Mouse (Mus musculus): ENCODE data around the gene Ildr1. TPM values are rescaled to one million over a fixed set of nuclear protein-coding genes. Genes with fewer than 3 reads are reported as not detected.

Gene Ildr1
- total and polyA plus RNA-seq, 2 experiments from 2014 or later, result 4.4 TPM; not detected in 1

- 71% methylated on average over 3 of the region's 3 CpGs for WGBS
- Histone ChIP-seq H3K9me3 (replicated peaks; ENCODE audit: control insufficient read depth, low read length) (no peaks in the 10 kb centered on the region), H3K4me1 (ENCODE audit: control insufficient read depth, insufficient read depth) (no peaks in the 10 kb centered on the region), H3K27me3 (ENCODE audit: control insufficient read depth, insufficient read depth, low read length) (no peaks in the 10 kb centered on the region), H3K4me3 (ENCODE audit: low read depth, low read length) (no peak overlapping the region), H3K4me2 (ENCODE audit: low read depth, low read length) (no peak overlapping the region), H3K9ac (replicated peaks; ENCODE audit: low read depth, low read length) (no peak overlapping the region), H3K36me3 (replicated peaks; ENCODE audit: control insufficient read depth, insufficient read depth, low read length) (no peaks in the 10 kb centered on the region), H3K27ac (ENCODE audit: low read depth) (no peak overlapping the region)
- DNase-seq (ENCODE audit: low spot score) (no peak), ATAC-seq (ENCODE audit: insufficient read depth, low read depth) (no peak)
- TF ChIP-seq EP300 (IDR thresholded peaks at IDR 0.05; ENCODE audit: low read depth) (no peak), CTCF (IDR thresholded peaks at IDR 0.05; ENCODE audit: low read depth) (no peak)
These were observed 23.2 kb upstream of the Ildr1 start for GRCm38 (mm10) chr16:36670590-36670989.

DNA sequence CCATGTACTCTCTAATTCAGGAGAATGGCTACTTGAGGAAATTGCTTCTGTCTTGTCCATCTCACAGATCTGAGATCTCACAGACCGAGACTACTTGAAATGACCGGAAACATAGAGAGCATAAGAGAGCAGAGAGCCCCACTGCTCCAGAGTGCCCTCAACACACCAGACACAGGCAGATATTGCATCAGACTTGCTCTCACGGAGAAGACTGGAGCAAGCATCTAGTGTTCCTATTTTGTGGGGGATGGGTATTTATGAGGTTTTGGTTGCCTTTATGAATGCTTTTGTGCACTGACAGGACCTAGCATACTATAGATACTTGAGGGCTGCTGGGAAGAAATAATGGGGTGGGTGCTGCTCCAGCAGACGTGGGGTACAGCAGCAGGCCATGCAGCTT is 20.6 kb upstream of the Ildr1 start:
- no peaks in the 10 kb centered on the region for H3K36me3 ChIP-seq (replicated peaks; ENCODE audit: control insufficient read depth, insufficient read depth, low read length)
- H3K9ac ChIP-seq (replicated peaks; ENCODE audit: low read depth, low read length), result no peak overlapping the region
- no peak for DNase-seq (ENCODE audit: low spot score)
- no peak overlapping the region for H3K4me3 ChIP-seq (ENCODE audit: low read depth, low read length)
- no peak overlapping the region for H3K27ac ChIP-seq (ENCODE audit: low read depth)
- 67% methylated on average over 4 of the region's 4 CpGs for WGBS
- H3K27me3 ChIP-seq (ENCODE audit: control insufficient read depth, insufficient read depth, low read length), result no peaks in the 10 kb centered on the region
- H3K4me2 ChIP-seq (ENCODE audit: low read depth, low read length), result no peak overlapping the region
- TF ChIP-seq EP300 (IDR thresholded peaks at IDR 0.05; ENCODE audit: low read depth), result no peak
- TF ChIP-seq CTCF (IDR thresholded peaks at IDR 0.05; ENCODE audit: low read depth), result no peak
- H3K4me1 ChIP-seq (ENCODE audit: control insufficient read depth, insufficient read depth), result no peaks in the 10 kb centered on the region
- no peaks in the 10 kb centered on the region for H3K9me3 ChIP-seq (replicated peaks; ENCODE audit: control insufficient read depth, low read length)
- no peak for ATAC-seq (ENCODE audit: insufficient read depth, low read depth)

DNA sequence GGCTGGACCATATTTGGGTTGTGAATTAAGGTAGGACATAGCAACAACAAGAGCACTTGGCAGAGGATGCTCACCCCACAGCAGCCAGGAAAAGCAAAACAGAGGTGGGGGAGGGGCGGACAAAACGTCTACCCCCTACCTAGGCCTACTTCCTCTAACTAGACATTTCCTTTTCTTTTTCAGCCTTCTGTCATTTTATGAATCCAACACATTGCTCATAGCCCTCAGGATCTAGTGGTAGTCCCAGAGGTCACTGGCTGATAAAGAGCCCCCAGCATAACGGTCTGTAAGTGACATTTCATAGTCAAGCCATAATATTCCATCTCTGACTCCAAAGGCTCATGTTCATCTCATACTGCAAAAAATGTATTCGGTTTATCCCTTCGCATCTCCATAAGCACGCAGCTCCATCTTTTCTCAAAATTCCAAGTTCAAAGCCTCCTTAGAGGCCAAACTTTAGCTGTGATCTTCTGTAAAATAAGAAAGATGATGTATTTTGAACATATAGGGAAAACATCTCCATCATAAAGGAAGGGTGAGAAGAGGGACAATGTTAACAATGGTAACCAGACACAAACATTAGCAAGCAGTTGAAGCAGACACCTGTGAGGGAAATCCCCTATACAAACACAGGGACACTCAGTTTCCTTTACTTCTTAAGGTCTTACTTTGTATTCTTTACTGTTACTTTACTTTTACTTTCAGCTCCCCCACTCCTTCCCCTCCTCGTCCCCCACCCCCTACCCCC is 19.1 kb upstream of the Ildr1 start:
- no peak for TF ChIP-seq CTCF (IDR thresholded peaks at IDR 0.05; ENCODE audit: low read depth)
- no peak for TF ChIP-seq EP300 (IDR thresholded peaks at IDR 0.05; ENCODE audit: low read depth)
- no peak overlapping the region for H3K4me3 ChIP-seq (ENCODE audit: low read depth, low read length)
- H3K4me2 ChIP-seq (ENCODE audit: low read depth, low read length), result no peak overlapping the region
- no peaks in the 10 kb centered on the region for H3K4me1 ChIP-seq (ENCODE audit: control insufficient read depth, insufficient read depth)
- H3K9ac ChIP-seq (replicated peaks; ENCODE audit: low read depth, low read length), result no peak overlapping the region
- DNase-seq (ENCODE audit: low spot score) (no peak), ATAC-seq (ENCODE audit: insufficient read depth, low read depth) (no peak)
- 63% methylated on average over 7 of the region's 7 CpGs for WGBS
- H3K27ac ChIP-seq (ENCODE audit: low read depth), result no peak overlapping the region
- no peaks in the 10 kb centered on the region for H3K27me3 ChIP-seq (ENCODE audit: control insufficient read depth, insufficient read depth, low read length)
- no peaks in the 10 kb centered on the region for H3K9me3 ChIP-seq (replicated peaks; ENCODE audit: control insufficient read depth, low read length)
- H3K36me3 ChIP-seq (replicated peaks; ENCODE audit: control insufficient read depth, insufficient read depth, low read length), result no peaks in the 10 kb centered on the region

- no peaks in the 10 kb centered on the region for H3K27me3 ChIP-seq (ENCODE audit: control insufficient read depth, insufficient read depth, low read length)
- WGBS, result 34% methylated on average over 2 of the region's 2 CpGs
- H3K4me1 ChIP-seq (ENCODE audit: control insufficient read depth, insufficient read depth), result no peaks in the 10 kb centered on the region
- DNase-seq (ENCODE audit: low spot score), result no peak
- H3K9me3 ChIP-seq (replicated peaks; ENCODE audit: control insufficient read depth, low read length), result no peaks in the 10 kb centered on the region
- no peak overlapping the region for H3K4me3 ChIP-seq (ENCODE audit: low read depth, low read length)
- H3K4me2 ChIP-seq (ENCODE audit: low read depth, low read length), result no peak overlapping the region
- H3K9ac ChIP-seq (replicated peaks; ENCODE audit: low read depth, low read length), result no peak overlapping the region
- H3K36me3 ChIP-seq (replicated peaks; ENCODE audit: control insufficient read depth, insufficient read depth, low read length), result no peaks in the 10 kb centered on the region
- no peak overlapping the region for H3K27ac ChIP-seq (ENCODE audit: low read depth)
- no peak for ATAC-seq (ENCODE audit: insufficient read depth, low read depth)
- TF ChIP-seq CTCF (IDR thresholded peaks at IDR 0.05; ENCODE audit: low read depth) (no peak), EP300 (IDR thresholded peaks at IDR 0.05; ENCODE audit: low read depth) (no peak)
These were observed 18.5 kb upstream of the Ildr1 start for GRCm38 (mm10) chr16:36675304-36675703.

- Histone ChIP-seq H3K27me3 (ENCODE audit: control insufficient read depth, insufficient read depth, low read length) (no peaks in the 10 kb centered on the region), H3K9me3 (replicated peaks; ENCODE audit: control insufficient read depth, low read length) (no peaks in the 10 kb centered on the region), H3K36me3 (replicated peaks; ENCODE audit: control insufficient read depth, insufficient read depth, low read length) (no peaks in the 10 kb centered on the region), H3K9ac (replicated peaks; ENCODE audit: low read depth, low read length) (no peak overlapping the region), H3K4me1 (ENCODE audit: control insufficient read depth, insufficient read depth) (no peaks in the 10 kb centered on the region), H3K27ac (ENCODE audit: low read depth) (no peak overlapping the region), H3K4me2 (ENCODE audit: low read depth, low read length) (no peak overlapping the region), H3K4me3 (ENCODE audit: low read depth, low read length) (no peak overlapping the region)
- WGBS, result 84% methylated on average over 2 of the region's 2 CpGs
- no peak for DNase-seq (ENCODE audit: low spot score)
- no peak for ATAC-seq (ENCODE audit: insufficient read depth, low read depth)
- TF ChIP-seq CTCF (IDR thresholded peaks at IDR 0.05; ENCODE audit: low read depth), result no peak
- no peak for TF ChIP-seq EP300 (IDR thresholded peaks at IDR 0.05; ENCODE audit: low read depth)
These were observed 17.9 kb upstream of the Ildr1 start for GRCm38 (mm10) chr16:36675902-36676301.

DNA sequence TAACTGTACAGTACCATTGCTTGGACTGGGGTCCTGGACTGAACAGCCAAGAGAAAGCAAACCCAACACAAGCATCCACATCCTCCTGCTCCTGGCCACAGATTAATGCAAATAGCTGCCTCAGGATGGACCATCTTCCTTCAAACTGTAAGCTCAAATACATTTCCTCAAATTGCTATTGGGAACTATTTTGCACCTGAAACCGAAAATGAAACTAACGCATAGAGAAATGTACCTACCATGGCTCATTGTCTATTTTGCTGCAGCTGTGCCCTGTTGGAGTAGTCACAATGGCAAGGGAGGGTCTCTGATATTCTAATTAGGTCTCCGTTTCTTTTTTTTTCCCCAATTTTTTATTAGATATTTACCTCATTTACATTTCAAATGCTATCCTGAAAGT is 11.9 kb upstream of the Ildr1 start:
- Histone ChIP-seq H3K27me3 (ENCODE audit: control insufficient read depth, insufficient read depth, low read length) (no peaks in the 10 kb centered on the region), H3K4me2 (ENCODE audit: low read depth, low read length) (no peak overlapping the region), H3K4me1 (ENCODE audit: control insufficient read depth, insufficient read depth) (no peaks in the 10 kb centered on the region), H3K9me3 (replicated peaks; ENCODE audit: control insufficient read depth, low read length) (no peaks in the 10 kb centered on the region), H3K36me3 (replicated peaks; ENCODE audit: control insufficient read depth, insufficient read depth, low read length) (no peaks in the 10 kb centered on the region), H3K4me3 (ENCODE audit: low read depth, low read length) (no peak overlapping the region), H3K27ac (ENCODE audit: low read depth) (no peak overlapping the region), H3K9ac (replicated peaks; ENCODE audit: low read depth, low read length) (no peak overlapping the region)
- DNase-seq (ENCODE audit: low spot score), result no peak
- TF ChIP-seq CTCF (IDR thresholded peaks at IDR 0.05; ENCODE audit: low read depth) (no peak), EP300 (IDR thresholded peaks at IDR 0.05; ENCODE audit: low read depth) (no peak)
- 85% methylated on average over 3 of the region's 3 CpGs for WGBS
- no peak for ATAC-seq (ENCODE audit: insufficient read depth, low read depth)
